Mouse (Mus musculus): ENCODE data around the gene Gm17622.

DNA sequence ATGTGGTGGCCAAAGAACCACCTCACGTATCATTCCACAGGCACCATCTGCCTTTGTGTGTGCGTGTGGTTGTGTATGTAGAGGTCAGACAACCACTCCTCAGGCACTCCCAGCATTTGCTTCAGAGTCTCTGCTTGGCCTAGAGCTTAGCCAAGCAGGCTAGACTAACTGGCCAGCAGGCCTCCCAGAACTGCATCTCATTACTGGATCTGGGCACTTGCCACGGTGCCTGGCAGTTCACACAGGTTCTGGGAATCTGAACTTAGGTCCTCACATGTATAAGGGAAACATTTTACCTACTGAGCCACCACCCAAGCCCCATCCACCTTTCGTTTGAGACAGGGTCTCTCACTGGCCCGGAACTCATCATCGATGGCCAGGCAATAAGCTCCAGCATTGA is 41.6 kb downstream of the Gm17622 start:
- TF ChIP-seq EP300 (IDR thresholded peaks at IDR 0.05; ENCODE audit: low read depth), result no peak
- no peak for TF ChIP-seq CTCF (IDR thresholded peaks at IDR 0.05; ENCODE audit: low read depth)
